Mouse (Mus musculus): ENCODE results near the gene G430095P16Rik. TPM values are rescaled to one million over a fixed set of nuclear protein-coding genes. Genes with fewer than 3 reads are reported as not detected.
A peak's percentile ranks its signal among the peaks of the same experiment; 100 is the strongest.

The G430095P16Rik gene
- polyA plus RNA-seq, 1 experiment from 2014 or later, result 3.8 TPM

DNA sequence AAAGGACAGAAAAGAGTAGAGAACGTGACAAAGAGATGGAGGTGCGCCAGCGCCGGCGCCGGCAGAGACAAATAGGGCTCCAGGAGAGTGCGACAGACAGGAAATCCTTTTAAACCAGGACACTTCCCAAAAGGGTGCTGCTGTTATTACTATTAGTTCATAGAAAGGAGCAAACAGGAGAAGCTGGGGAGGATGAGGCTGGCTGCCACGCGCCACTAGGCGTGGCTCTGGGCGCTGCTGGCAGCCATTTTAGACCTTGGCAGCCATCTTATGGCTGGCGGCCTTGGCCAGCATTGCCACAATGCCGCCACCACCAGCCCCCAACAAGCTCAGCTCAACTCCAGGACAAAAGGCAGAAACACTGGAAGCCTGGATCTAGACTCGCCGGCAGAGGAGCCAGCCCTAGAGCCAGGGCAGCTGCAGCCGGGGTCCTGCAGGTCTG lies 7.1 kb downstream of the G430095P16Rik start:
- Histone ChIP-seq H3K27me3 (no peaks in the 10 kb centered on the region), H3K36me3 (ENCODE audit: poor library complexity, severe bottlenecking) (peaks cover 30% of the 10 kb centered on the region), H3K27ac (peak overlapping the region; percentile 90), H3K4me3 (no peak overlapping the region), H3K9me3 (replicated peaks) (no peaks in the 10 kb centered on the region), H3K4me2 (peak overlapping the region; percentile 18; the same call in 1 of the 2 replicates), H3K9ac (peak overlapping the region; percentile 53; the same call in 1 of the 2 replicates), H3K4me1 (peaks cover 100% of the 10 kb centered on the region)
- 80% methylated on average over 16 of the region's 16 CpGs for WGBS
- ATAC-seq, result no peak

DNA sequence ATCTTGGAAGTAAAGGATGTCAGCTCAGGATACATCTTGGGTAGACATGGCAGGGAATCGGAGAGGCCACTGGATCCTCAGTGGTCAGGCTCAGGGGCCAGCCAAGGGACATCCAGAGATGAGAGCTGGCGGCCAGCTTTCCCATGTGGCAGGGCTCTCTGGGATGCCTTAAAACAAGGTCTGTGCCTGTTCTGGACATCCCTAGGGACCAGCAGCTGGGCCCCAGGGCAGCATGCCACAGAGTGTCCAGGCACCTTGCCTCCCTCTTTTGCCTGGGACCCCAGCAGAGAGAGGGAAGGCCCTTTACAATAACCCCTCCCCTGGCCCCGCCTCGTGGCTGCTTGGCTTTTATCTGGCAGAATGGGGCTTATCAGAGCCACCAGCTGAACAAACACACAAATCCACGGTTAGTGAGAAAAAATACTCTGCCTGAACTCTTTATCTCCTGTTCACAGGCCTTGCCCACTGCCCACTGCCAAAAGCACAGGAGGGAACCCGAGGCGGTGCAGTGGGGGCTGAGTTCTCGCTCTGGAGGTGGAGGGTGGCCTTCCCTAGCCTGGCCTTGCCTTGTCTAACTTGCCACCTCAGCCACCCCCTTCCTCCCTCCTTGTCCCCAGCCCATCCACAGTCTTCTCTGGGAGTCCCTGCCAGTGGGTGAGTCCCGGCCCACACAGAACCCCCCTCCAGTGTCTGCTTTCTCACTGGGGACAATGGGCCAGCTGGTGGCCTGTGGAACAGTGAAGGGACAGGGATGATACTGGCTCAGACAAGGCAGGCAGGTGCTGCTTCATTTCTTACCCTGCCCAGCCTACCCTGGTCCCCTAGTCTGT lies 7.9 kb downstream of the G430095P16Rik start:
- WGBS, result 35% methylated on average over 9 of the region's 9 CpGs
- peaks cover 100% of the 10 kb centered on the region for H3K4me1 ChIP-seq
- H3K27me3 ChIP-seq, result no peaks in the 10 kb centered on the region; the same call in 1 of the 2 replicates
- H3K36me3 ChIP-seq (ENCODE audit: poor library complexity, severe bottlenecking), result peaks cover 25% of the 10 kb centered on the region
- H3K9ac ChIP-seq, result peak overlapping the region; percentile 53
- H3K4me2 ChIP-seq, result peak overlapping the region; percentile 18
- no peaks in the 10 kb centered on the region for H3K9me3 ChIP-seq (replicated peaks)
- H3K27ac ChIP-seq, result peak overlapping the region; percentile 90
- ATAC-seq, result 0 out of 2 replicates have a peak, but pooled peaks have one; percentile 5
- H3K4me3 ChIP-seq, result no peak overlapping the region

DNA sequence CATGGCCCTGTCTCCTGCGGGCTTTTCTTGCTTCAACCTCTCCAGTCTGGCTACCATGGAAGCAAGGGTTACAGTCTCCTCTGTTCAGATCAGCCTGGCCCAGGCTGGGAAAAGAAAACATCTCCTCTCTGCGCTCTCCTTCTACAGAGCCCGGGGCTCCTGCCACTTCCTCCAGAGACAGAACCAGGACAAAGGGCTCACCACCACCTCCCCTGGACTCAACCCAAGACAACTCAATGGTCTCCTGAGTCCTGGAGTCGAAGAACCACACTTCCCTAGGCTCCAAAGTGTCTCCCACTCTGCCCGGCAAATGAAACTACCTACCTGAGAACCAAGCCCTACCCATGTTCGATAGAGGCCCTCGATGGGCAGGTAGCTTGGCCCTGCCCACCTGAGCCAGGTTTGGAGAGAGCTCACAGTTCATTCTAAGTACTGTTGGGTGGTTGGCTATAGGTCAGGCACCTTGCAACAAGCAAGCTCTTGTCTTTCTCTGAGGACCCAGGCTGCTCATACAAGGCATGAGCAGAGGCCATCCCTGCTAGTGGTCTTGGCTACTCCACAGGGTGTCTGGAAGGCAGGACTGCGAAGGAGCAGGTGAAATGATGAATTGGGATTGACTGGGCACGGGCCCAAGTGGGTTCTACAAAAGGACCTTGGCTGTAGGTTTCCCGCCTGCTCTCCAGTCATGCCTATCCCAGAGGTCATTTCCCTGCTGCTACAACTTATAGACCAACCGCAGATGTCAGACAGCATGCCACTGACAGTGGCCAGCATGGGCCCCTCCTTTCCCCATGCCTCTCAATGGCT lies 8.8 kb downstream of the G430095P16Rik start:
- H3K36me3 ChIP-seq (ENCODE audit: poor library complexity, severe bottlenecking), result peaks cover 21% of the 10 kb centered on the region
- WGBS, result 58% methylated on average over 11 of the region's 11 CpGs
- H3K9me3 ChIP-seq (replicated peaks), result no peaks in the 10 kb centered on the region
- H3K4me2 ChIP-seq, result 0 out of 2 replicates have a peak overlapping the region, but pooled peaks have one; percentile 18
- H3K27me3 ChIP-seq, result peaks cover 5% of the 10 kb centered on the region; the same call in 1 of the 2 replicates
- H3K9ac ChIP-seq, result peak overlapping the region; percentile 53
- ATAC-seq, result no peak
- H3K4me1 ChIP-seq, result peaks cover 100% of the 10 kb centered on the region
- peak overlapping the region; percentile 90 for H3K27ac ChIP-seq
- H3K4me3 ChIP-seq, result no peak overlapping the region

DNA sequence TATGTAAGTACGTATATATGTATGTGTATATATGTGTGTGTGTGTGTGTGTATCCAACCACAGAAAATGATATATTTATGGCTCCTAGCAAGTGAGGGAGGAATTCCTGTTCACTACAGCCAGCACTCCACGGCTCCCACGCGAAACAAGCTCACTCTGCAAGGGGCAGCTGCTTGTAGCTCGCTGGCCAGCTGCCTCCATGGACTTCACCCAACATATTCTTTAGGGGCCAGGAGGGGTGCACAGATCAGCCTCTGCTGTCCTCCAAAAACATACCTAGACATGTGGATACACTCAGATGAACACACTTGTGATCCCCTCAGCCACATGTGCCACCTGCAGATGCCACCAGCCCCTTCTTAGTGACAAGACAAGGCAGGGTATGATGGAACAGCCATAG lies 9.7 kb downstream of the G430095P16Rik start:
- no peaks in the 10 kb centered on the region for H3K9me3 ChIP-seq (replicated peaks)
- no peak overlapping the region for H3K4me2 ChIP-seq
- H3K4me3 ChIP-seq, result no peak overlapping the region
- WGBS, result 66% methylated on average over 5 of the region's 5 CpGs
- peak overlapping the region; percentile 90 for H3K27ac ChIP-seq
- H3K4me1 ChIP-seq, result peaks cover 100% of the 10 kb centered on the region
- ATAC-seq, result no peak
- H3K9ac ChIP-seq, result peak overlapping the region; percentile 14; the same call in 1 of the 2 replicates
- H3K27me3 ChIP-seq, result peaks cover 7% of the 10 kb centered on the region; the same call in 1 of the 2 replicates
- H3K36me3 ChIP-seq (ENCODE audit: poor library complexity, severe bottlenecking), result peaks cover 11% of the 10 kb centered on the region

DNA sequence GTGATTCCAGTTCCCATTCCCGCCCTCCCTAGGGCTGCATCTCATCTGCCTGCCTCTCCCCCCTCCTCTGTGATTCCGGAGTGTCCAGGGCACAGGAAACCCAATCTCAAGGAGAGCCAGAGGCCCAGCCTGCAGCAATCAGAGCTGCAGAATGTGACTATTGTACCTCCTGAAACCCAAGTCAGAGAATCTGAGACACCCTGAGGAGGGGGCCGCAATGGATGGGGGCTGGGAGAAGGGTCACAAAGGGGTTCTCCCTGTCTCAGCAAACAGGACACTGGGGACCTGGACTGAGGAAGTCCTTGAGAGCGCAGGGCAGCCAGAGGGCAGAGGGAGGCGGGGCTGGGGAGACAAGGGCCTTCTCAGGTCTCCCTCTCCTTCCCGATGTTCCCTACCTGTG lies 10.2 kb downstream of the G430095P16Rik start:
- Histone ChIP-seq H3K36me3 (ENCODE audit: poor library complexity, severe bottlenecking) (peaks cover 9% of the 10 kb centered on the region), H3K4me1 (peaks cover 100% of the 10 kb centered on the region), H3K4me2 (no peak overlapping the region), H3K9ac (peak overlapping the region; percentile 14), H3K27ac (peak overlapping the region; percentile 90), H3K9me3 (replicated peaks) (no peaks in the 10 kb centered on the region), H3K4me3 (no peak overlapping the region), H3K27me3 (peaks cover 7% of the 10 kb centered on the region; the same call in 1 of the 2 replicates)
- 57% methylated on average over 6 of the region's 6 CpGs for WGBS
- ATAC-seq, result no peak

DNA sequence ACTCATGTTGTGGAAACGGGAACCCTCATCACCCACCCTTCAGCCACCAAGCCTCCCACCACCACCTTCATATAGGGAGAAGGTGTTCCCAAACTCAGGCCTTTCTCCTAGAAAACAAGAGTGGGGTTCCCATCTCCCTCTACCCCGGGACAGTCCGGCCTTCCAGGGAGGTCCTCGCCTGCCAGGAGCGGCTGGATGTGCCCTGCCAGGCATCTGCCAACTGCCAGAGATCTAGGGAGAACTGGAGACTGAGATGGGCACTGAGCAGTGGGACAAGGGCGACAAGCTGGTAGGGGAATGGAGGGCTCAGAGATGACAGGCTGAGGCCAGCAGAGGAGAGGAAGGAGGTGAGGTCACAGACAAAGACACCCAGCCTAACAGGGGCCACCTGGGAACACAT lies 11.2 kb downstream of the G430095P16Rik start:
- Histone ChIP-seq H3K36me3 (ENCODE audit: poor library complexity, severe bottlenecking) (peaks cover 9% of the 10 kb centered on the region), H3K4me1 (peaks cover 100% of the 10 kb centered on the region), H3K27me3 (peaks cover 12% of the 10 kb centered on the region), H3K27ac (peak overlapping the region; percentile 90; the same call in 1 of the 2 replicates), H3K9ac (peak overlapping the region; percentile 3; the same call in 1 of the 2 replicates), H3K4me2 (no peak overlapping the region), H3K9me3 (replicated peaks) (no peaks in the 10 kb centered on the region), H3K4me3 (no peak overlapping the region)
- ATAC-seq, result no peak
- 83% methylated on average over 6 of the region's 6 CpGs for WGBS

DNA sequence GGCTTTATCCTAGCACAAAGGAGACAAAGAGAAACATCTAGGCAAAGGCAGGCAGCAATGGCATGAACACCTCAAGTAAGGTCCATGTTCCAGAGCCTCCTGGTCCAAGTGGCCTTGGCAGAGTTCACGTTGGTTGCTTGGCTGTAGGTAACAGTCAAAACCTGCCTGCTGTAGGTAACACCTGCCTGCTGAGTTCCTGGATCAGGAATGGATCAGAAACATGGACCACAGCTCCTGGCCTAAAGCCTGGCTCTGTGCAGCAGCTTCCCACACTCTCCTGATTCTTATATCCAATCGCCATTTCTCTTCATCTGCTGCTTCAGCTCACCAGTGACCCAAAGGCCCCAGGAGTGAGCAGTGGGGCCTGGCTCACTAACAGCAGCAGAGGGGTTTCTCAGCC lies 11.9 kb downstream of the G430095P16Rik start:
- Histone ChIP-seq H3K27ac (peak overlapping the region; percentile 90; the same call in 1 of the 2 replicates), H3K27me3 (peaks cover 17% of the 10 kb centered on the region), H3K4me3 (no peak overlapping the region), H3K4me1 (peaks cover 100% of the 10 kb centered on the region), H3K36me3 (ENCODE audit: poor library complexity, severe bottlenecking) (peaks cover 9% of the 10 kb centered on the region), H3K4me2 (no peak overlapping the region), H3K9ac (no peak overlapping the region), H3K9me3 (replicated peaks) (no peaks in the 10 kb centered on the region)
- no peak for ATAC-seq
- WGBS, result 73% methylated on average over 2 of the region's 2 CpGs

DNA sequence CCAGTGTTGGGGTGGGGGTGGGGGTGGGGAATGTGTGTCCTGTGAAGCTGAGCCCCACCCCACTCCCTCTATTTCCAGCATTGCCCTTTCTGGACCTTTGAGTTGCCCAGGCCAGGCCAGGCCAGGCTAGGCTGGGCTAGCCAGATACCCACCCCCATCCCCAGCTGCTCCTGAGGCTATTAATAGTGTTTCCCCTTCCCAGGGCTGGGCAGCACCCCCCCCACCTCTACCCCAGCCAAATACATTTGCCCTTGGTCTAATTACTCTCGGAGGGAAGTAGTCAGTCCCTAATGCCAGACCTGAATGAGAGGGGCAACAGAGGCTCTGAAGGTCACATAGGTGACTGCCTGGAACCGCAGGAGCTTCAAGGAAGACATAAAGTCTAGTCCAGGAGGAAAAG lies 12.8 kb downstream of the G430095P16Rik start:
- no peak for ATAC-seq
- H3K4me3 ChIP-seq, result no peak overlapping the region
- H3K27ac ChIP-seq, result peak overlapping the region; percentile 40; the same call in 1 of the 2 replicates
- WGBS, result 41% methylated on average over 2 of the region's 2 CpGs
- H3K9me3 ChIP-seq (replicated peaks), result no peaks in the 10 kb centered on the region
- peaks cover 26% of the 10 kb centered on the region for H3K27me3 ChIP-seq
- peaks cover 9% of the 10 kb centered on the region for H3K36me3 ChIP-seq (ENCODE audit: poor library complexity, severe bottlenecking)
- H3K9ac ChIP-seq, result peak overlapping the region; percentile 48
- H3K4me2 ChIP-seq, result no peak overlapping the region
- peaks cover 100% of the 10 kb centered on the region for H3K4me1 ChIP-seq

DNA sequence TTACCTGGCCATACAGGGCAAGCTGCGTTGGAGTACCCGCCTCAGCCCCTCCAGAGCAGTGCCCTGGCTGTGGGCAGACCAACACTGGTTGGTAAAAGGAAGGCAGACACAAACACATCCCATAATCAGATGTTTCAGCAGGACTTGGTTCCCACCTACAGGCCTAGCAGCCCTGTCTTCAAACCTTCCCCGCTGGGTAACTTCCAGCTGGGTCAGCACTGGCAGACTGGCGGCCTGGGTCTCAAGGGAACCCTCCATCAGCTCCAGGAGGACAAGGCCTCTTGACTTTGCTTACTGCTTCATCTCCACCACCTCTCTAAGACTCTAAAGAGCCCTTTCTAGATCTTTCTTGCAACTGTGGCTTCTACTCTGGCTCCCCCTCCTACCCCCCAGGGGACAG lies 13.7 kb downstream of the G430095P16Rik start:
- ATAC-seq, result no peak
- Histone ChIP-seq H3K36me3 (ENCODE audit: poor library complexity, severe bottlenecking) (peaks cover 9% of the 10 kb centered on the region), H3K4me3 (no peak overlapping the region), H3K27ac (peak overlapping the region; percentile 40; the same call in 1 of the 2 replicates), H3K4me2 (no peak overlapping the region), H3K27me3 (peaks cover 35% of the 10 kb centered on the region), H3K4me1 (peaks cover 100% of the 10 kb centered on the region), H3K9me3 (replicated peaks) (no peaks in the 10 kb centered on the region), H3K9ac (peak overlapping the region; percentile 48)
- 79% methylated on average over 4 of the region's 4 CpGs for WGBS

DNA sequence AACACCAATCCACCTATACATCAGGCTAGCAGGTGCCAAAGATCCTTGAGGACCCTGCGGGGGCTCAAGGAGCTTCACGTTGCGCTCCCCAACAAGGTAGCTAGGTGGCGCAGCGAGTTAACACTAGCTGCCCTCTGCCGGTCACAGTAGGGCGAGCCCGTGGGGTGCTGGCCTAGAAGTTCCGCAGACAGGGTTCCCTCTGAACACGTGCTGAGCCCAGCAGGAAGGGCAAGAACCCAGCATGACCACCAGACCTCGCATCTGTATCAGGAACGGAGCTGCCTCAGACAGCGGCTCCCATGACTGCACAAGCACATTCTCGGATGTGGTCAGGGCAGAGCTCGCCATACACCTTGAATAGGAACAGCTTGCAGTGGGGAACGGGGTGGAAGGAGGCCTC lies 14.8 kb downstream of the G430095P16Rik start:
- Histone ChIP-seq H3K9me3 (replicated peaks) (no peaks in the 10 kb centered on the region), H3K4me2 (peak overlapping the region; percentile 50), H3K27me3 (peaks cover 45% of the 10 kb centered on the region), H3K36me3 (ENCODE audit: poor library complexity, severe bottlenecking) (peaks cover 9% of the 10 kb centered on the region), H3K4me3 (peak overlapping the region; percentile 7; the same call in 1 of the 2 replicates), H3K9ac (peak overlapping the region; percentile 53), H3K27ac (peak overlapping the region; percentile 74; the same call in 1 of the 2 replicates), H3K4me1 (peaks cover 100% of the 10 kb centered on the region)
- under 1% methylated on average over 16 of the region's 16 CpGs for WGBS
- ATAC-seq, result peak; percentile 32

DNA sequence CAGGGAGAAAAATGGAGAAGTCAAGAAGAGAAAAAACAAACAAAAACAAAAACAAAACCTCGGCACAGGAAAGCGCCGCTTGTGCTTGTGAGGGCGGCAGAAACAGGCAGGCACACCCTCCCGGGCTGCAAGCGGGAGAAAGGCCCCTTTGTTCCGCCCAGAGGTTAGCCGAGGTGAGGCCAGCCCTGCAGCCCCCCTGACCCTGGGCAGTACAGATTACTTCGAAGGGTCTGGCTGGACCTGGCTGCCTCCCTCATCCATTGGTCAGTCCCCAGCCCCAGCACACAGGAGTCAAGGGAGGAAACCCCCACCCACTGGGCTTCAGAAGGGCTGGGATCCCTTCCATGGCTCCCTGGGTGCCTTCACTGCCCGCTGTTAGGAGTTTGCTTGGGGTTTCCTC lies 15.5 kb downstream of the G430095P16Rik start:
- peak overlapping the region; percentile 50 for H3K4me2 ChIP-seq
- 4% methylated on average over 10 of the region's 10 CpGs for WGBS
- ATAC-seq, result 0 out of 2 replicates have a peak, but pooled peaks have one; percentile 3
- H3K36me3 ChIP-seq (ENCODE audit: poor library complexity, severe bottlenecking), result peaks cover 9% of the 10 kb centered on the region
- H3K27me3 ChIP-seq, result peaks cover 47% of the 10 kb centered on the region
- H3K27ac ChIP-seq, result peak overlapping the region; percentile 74
- H3K4me3 ChIP-seq, result 0 out of 2 replicates have a peak overlapping the region, but pooled peaks have one; percentile 7
- H3K9me3 ChIP-seq (replicated peaks), result no peaks in the 10 kb centered on the region
- H3K9ac ChIP-seq, result peak overlapping the region; percentile 53
- peaks cover 100% of the 10 kb centered on the region for H3K4me1 ChIP-seq

Data from forebrain, embryonic 13.5 days (tissue).